ENCODE assay signal across 11 mouse cellular contexts in genomic region chr2:91081775-91082695, GRCm38 (mm10). TPM values are rescaled to one million over a fixed set of nuclear protein-coding genes. Genes with fewer than 3 reads are reported as not detected.
DNase-seq lines count a peak whose midpoint lies in the region; ATAC-seq and TF ChIP-seq lines count a peak whose summit lies in the region.
"Had no signal": no experiment of that assay in that cellular context is flagged by ENCODE, and none has a peak within 500 bp of the region (broad histone marks: within the 10 kb centered on the region; RNA-seq: fewer than 3 reads in every experiment).

Spi1 (plus strand) TSS chr2:91082390.

- no peak for TF ChIP-seq RAD21 in MEL (IDR thresholded peaks at IDR 0.05; ENCODE audit: low read depth, low read length)

- intact Hi-C loops in left cerebral cortex, adult 2 months (cut with DNase I) = no loop called here
- intact Hi-C loops in left cerebral cortex, postnatal 10 days (cut with DNase I) = no loop called here

- H3K36me3 ChIP-seq in MEL (ENCODE audit: control insufficient read depth in 1 of 2, insufficient read depth in 2 of 2, low read length in 2 of 2) = peaks cover 0 to 10% of the 10 kb centered on the region in 2 experiments; a peak in 2 of 4 replicates
- H3K36me3 ChIP-seq in liver, embryonic 13.5 days = no peaks in the 10 kb centered on the region
- H3K36me3 ChIP-seq: embryonic facial prominence, embryonic 12.5 days had no signal

- H3K27me3 ChIP-seq in MEL (ENCODE audit: control insufficient read depth in 1 of 2, insufficient read depth in 2 of 2, low read length in 2 of 2) = no peaks in the 10 kb centered on the region
- peaks cover 12% of the 10 kb centered on the region for H3K27me3 ChIP-seq in liver, embryonic 13.5 days
- H3K27me3 ChIP-seq: embryonic facial prominence, embryonic 12.5 days; Patski had no signal

- 61% methylated on average over 13 of the region's 13 CpGs for WGBS in liver, embryonic 13.5 days (ENCODE audit: insufficient replicate concordance)

- H3K9ac ChIP-seq in MEL (ENCODE audit: control insufficient read depth, low read depth, low read length, poor library complexity, severe bottlenecking) = peak within 1 kb of the TSS; percentile 63
- H3K9ac ChIP-seq in liver, embryonic 13.5 days = peak within 1 kb of the TSS; percentile 1
- H3K9ac ChIP-seq: embryonic facial prominence, embryonic 12.5 days had no signal

- no peaks in the 10 kb centered on the region for H3K9me3 ChIP-seq in MEL (replicated peaks; ENCODE audit: insufficient read depth, low read length)
- no peaks in the 10 kb centered on the region for H3K9me3 ChIP-seq in liver, embryonic 13.5 days (replicated peaks)
- H3K9me3 ChIP-seq: embryonic facial prominence, embryonic 12.5 days had no signal

- TF ChIP-seq EP300 in MEL (IDR thresholded peaks at IDR 0.05; ENCODE audit: low read depth in 1 of 2, low read length in 2 of 2) = no peak

- H3K4me1 ChIP-seq in MEL (ENCODE audit: control insufficient read depth in 1 of 2, insufficient read depth in 2 of 2, low read length in 2 of 2) = peaks cover 5 to 16% of the 10 kb centered on the region in 2 experiments
- H3K4me1 ChIP-seq in liver, embryonic 13.5 days (replicated peaks) = peaks cover 38% of the 10 kb centered on the region

- H3K27ac ChIP-seq in left cerebral cortex, adult 2 months = peak within 1 kb of the TSS; percentile 57
- H3K27ac ChIP-seq in MEL (ENCODE audit: control insufficient read depth, low read depth, low read length) = peak within 1 kb of the TSS; percentile 63
- H3K27ac ChIP-seq in liver, embryonic 13.5 days = peak within 1 kb of the TSS; percentile 74
- H3K27ac ChIP-seq: embryonic facial prominence, embryonic 12.5 days had no signal

- TF ChIP-seq POLR2A in MEL (IDR thresholded peaks at IDR 0.05; ENCODE audit: control insufficient read depth in 1 of 2, insufficient read depth in 1 of 2, low read depth in 1 of 2, low read length in 2 of 2, poor library complexity in 1 of 2) = no peak

- H3K4me3 ChIP-seq in left cerebral cortex, adult 2 months = no peak within 1 kb of the TSS
- H3K4me3 ChIP-seq in MEL (ENCODE audit: control insufficient read depth in 1 of 2, insufficient read depth in 1 of 2, low read depth in 2 of 2, low read length in 2 of 2) = peak within 1 kb of the TSS; percentile 24 to 35
- H3K4me3 ChIP-seq in liver, embryonic 13.5 days (replicated peaks) = 0 out of 2 replicates have a peak within 1 kb of the TSS, but pooled peaks have one; percentile 8
- H3K4me3 ChIP-seq: embryonic facial prominence, embryonic 12.5 days had no signal

- TF ChIP-seq CTCF in left cerebral cortex, adult 2 months (IDR thresholded peaks at IDR 0.05) = no peak
- no peak for TF ChIP-seq CTCF in MEL (IDR thresholded peaks at IDR 0.05 in 2 of 3, conservative IDR thresholded peaks at IDR 0.05 in 1 of 3; ENCODE audit: control insufficient read depth in 1 of 3, insufficient read depth in 1 of 3, low read depth in 2 of 3, low read length in 3 of 3, poor library complexity in 1 of 3, severe bottlenecking in 1 of 3)

- no peak for DNase-seq in left cerebral cortex, adult 2 months (ENCODE audit: extremely low spot score in 1 of 2, low spot score in 2 of 2)
- DNase-seq in left cerebral cortex, adult 8-10 months (ENCODE audit: low spot score in 2 of 2) = no peak
- no peak for DNase-seq in MEL (ENCODE audit: low read depth, low spot score)
- DNase-seq in liver, embryonic 13.5 days = no peak
- no peak for DNase-seq in cerebellum, postnatal 4 days (ENCODE audit: low spot score in 2 of 2)
- no peak for DNase-seq in cerebellum, postnatal 14 days
- no peak for DNase-seq in left cerebral cortex, postnatal 10 days (ENCODE audit: extremely low spot score in 1 of 2, low spot score in 2 of 2)
- DNase-seq: gastrocnemius, postnatal 36 days had no signal

- H3K4me2 ChIP-seq in liver, embryonic 13.5 days = peak within 1 kb of the TSS; percentile 25
- H3K4me2 ChIP-seq: embryonic facial prominence, embryonic 12.5 days had no signal

- peaks cover 1% of the 10 kb centered on the region; the same call in 1 of the 2 replicates for H3K79me2 ChIP-seq in MEL (ENCODE audit: control insufficient read depth, insufficient read depth, low read length, poor library complexity)

- ATAC-seq in common myeloid progenitor, adult 5-6 weeks (replicated peaks; ENCODE audit: low read depth, poor library complexity, severe bottlenecking) = no peak
- no peak for ATAC-seq in liver, embryonic 13.5 days (ENCODE audit: low read depth)
- ATAC-seq: Patski had no signal

TF ChIP-seq in MEL, 35 proteins besides CTCF, POLR2A, EP300 and RAD21:
- TF ChIP-seq GATA1 (IDR thresholded peaks at IDR 0.05; ENCODE audit: low read depth, low read length) (no peak), POLR2AphosphoS5 (IDR thresholded peaks at IDR 0.05; ENCODE audit: borderline replicate concordance, low read depth, low read length) (peak; percentile 96; the same call in 1 of the 2 replicates), MEF2A (IDR thresholded peaks at IDR 0.05; ENCODE audit: extremely low read depth, insufficient replicate concordance, low read depth, low read length, poor library complexity, severe bottlenecking) (no peak), NELFE (IDR thresholded peaks at IDR 0.05; ENCODE audit: low read depth, low read length) (no peak), MAFK (IDR thresholded peaks at IDR 0.05; ENCODE audit: borderline replicate concordance, low read depth, low read length) (no peak)
TF ChIP-seq in MEL: peak in this region for 1.

RNA-seq across cellular contexts. Expression of gene Spi1, which starts in this region (rescaled TPM):
- 1 to 10 TPM; 3.4 to 4.8 TPM for total RNA-seq in left cerebral cortex, adult 2 months (2021)
- 1 to 10 TPM; 3.9 to 8.9 (median 6.5) TPM for total RNA-seq in left cerebral cortex, adult 8-10 months (2022)
- 108 and 129 TPM in 2 replicates for total RNA-seq in MEL (2012; rRNA removed)
- polyA plus RNA-seq in MEL (2012; ENCODE audit: insufficient read depth in 1 of 2, insufficient read length in 2 of 2, low read depth in 1 of 2, low replicate concordance in 2 of 2, missing spikeins in 1 of 2) = 100 to 1,000 TPM in 1 of 2 experiments, 10 to 100 TPM in 1; 95.9 to 142 TPM
- 64.4 and 74.3 TPM in 2 replicates for total RNA-seq in common myeloid progenitor, adult 5-6 weeks (2017)
- 14.1 and 15.1 TPM in 2 replicates for polyA plus RNA-seq in liver, embryonic 13.5 days (2015; fragmentation: Nextera tagmentation; extraction: Ambion mirVana)
- total RNA-seq in left cerebral cortex, postnatal 10 days (2021) = 1 to 10 TPM; 5.2 to 5.6 TPM
